Mouse (Mus musculus) cerebellum, adult 11-12 months (tissue): Measurements from ENCODE around the gene Kcnmb3.

Source experiments
- DNase-seq: peaks from one replicate; pipeline ENCODE4 v3.0.0; 2022

Kcnmb3 gene

GRCm38 (mm10) chr3:32428921-32429320 is 63.1 kb downstream of the Kcnmb3 start:
- no peak for DNase-seq

DNA sequence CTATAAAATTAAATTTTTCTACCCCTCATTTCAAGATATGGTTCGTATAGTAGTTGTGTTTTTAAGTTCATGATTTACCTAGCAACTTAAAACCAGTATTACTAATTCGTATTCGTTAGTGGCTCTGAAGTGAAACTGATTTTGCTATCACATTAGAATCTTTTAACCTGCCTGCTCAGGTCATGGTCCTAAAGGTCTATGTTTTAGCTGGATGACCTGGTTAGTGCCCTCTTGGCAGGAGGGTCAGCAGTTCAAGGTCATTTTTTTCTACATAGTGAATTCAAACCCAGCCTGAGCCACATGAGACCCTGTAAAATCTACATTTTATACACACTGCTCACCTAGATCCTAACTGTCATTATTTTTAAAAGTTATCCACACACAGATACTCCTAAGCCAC is 63.7 kb downstream of the Kcnmb3 start:
- DNase-seq, result no peak

GRCm38 (mm10) chr3:32427695-32428094 is 64.3 kb downstream of the Kcnmb3 start:
- DNase-seq, result no peak
